ENCODE assay signal across 20 mouse cellular contexts in the genomic region with DNA sequence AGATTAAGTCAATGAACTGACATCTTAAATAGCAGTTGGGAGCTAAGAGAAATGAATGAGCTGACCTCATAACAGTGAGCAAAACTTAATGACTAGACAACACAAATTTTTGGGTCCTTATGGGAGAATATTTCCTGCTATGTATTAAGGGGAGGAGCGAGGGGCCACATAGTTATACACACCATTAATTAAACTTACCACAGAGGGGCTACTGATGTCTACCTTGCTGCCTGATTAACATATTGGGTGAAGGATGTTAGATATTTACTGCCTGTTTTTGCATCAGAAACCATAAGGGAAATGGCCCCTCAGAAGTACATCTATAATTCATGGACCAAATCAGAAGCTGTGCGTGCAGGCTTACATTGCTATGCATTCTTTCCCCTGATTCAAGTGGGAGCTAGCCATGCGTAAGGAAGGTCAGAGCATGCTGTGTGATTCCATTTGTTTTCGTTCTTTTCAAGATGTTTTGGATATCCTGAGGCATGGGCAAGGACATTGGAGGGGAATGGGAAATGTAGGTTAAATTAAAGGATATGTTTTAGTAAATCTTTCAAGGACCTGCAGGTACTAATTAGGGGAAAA.
DNase-seq lines count a peak whose midpoint lies in the region; ATAC-seq lines count a peak whose summit lies in the region.
"Had no signal": no experiment of that assay in that cellular context is flagged by ENCODE, and none has a peak within 500 bp of the region (broad histone marks: within the 10 kb centered on the region; RNA-seq: fewer than 3 reads in every experiment).

No protein-coding gene starts in this region.

- peak; percentile 61 for DNase-seq in embryo, embryonic 10 days (ENCODE audit: low spot score)
- no peak for DNase-seq in embryo, embryonic 9.5 days (ENCODE audit: extremely low spot score)
- DNase-seq in neural tube, embryonic 11.5 days (ENCODE audit: low spot score) = peak; percentile 56
- peak; percentile 72 for DNase-seq in mesoderm, embryonic 11.5 days (ENCODE audit: low read depth, low spot score)
- DNase-seq in retina, embryonic 14.5 days (ENCODE audit: low spot score) = peak; percentile 64
- no peak for DNase-seq in urinary bladder, adult 18-20 months (ENCODE audit: low spot score in 2 of 2)
- no peak for DNase-seq in ovary, postnatal 14 days (ENCODE audit: low spot score)
- DNase-seq: adrenal gland, postnatal 10 days; cerebellum, adult 11 months; gastrocnemius, adult 2 months; heart, adult 18-20 months; kidney, adult 8-10 months; kidney, postnatal 25 days; right cerebral cortex, adult 18-20 months had no signal

- no peaks in the 10 kb centered on the region for H3K9me3 ChIP-seq in neural tube, embryonic 11.5 days (ENCODE audit: control insufficient read depth, low read length)
- no peaks in the 10 kb centered on the region for H3K9me3 ChIP-seq in neural tube, embryonic 15.5 days (replicated peaks)
- H3K9me3 ChIP-seq: heart, embryonic 13.5 days; limb, embryonic 15.5 days had no signal

- H3K9ac ChIP-seq in neural tube, embryonic 11.5 days (ENCODE audit: low read length) = no peak overlapping the region
- no peak overlapping the region for H3K9ac ChIP-seq in neural tube, embryonic 15.5 days (replicated peaks)
- H3K9ac ChIP-seq: heart, embryonic 13.5 days; limb, embryonic 15.5 days had no signal

- H3K4me2 ChIP-seq in neural tube, embryonic 11.5 days (ENCODE audit: low read depth) = no peak overlapping the region
- no peak overlapping the region for H3K4me2 ChIP-seq in neural tube, embryonic 15.5 days
- H3K4me2 ChIP-seq: heart, embryonic 13.5 days; limb, embryonic 15.5 days had no signal

- 0 out of 2 replicates have a peak, but pooled peaks cover 3% of the 10 kb centered on the region for H3K4me1 ChIP-seq in neural tube, embryonic 11.5 days (ENCODE audit: control insufficient read depth, insufficient read depth, low read length)
- H3K4me1 ChIP-seq in neural tube, embryonic 15.5 days = no peaks in the 10 kb centered on the region
- H3K4me1 ChIP-seq: heart, embryonic 13.5 days; limb, embryonic 15.5 days had no signal

- H3K4me3 ChIP-seq in neural tube, embryonic 11.5 days (ENCODE audit: low read depth, low read length) = no peak overlapping the region
- no peak overlapping the region for H3K4me3 ChIP-seq in neural tube, embryonic 15.5 days (replicated peaks)
- H3K4me3 ChIP-seq: gastrocnemius, adult 2 months; heart, embryonic 13.5 days; limb, embryonic 15.5 days had no signal

- peak; percentile 75 for ATAC-seq in neural tube, embryonic 11.5 days (ENCODE audit: insufficient read depth, low FRiP score, low TSS enrichment)
- no peak for ATAC-seq in neural tube, embryonic 15.5 days (ENCODE audit: low FRiP score)
- ATAC-seq: activated CD4-positive, CD25-positive, alpha-beta regulatory T cell, adult 4 months; lung, postnatal 0 days; Patski had no signal

- H3K27ac ChIP-seq in neural tube, embryonic 11.5 days (ENCODE audit: low read depth, low read length) = no peak overlapping the region
- no peak overlapping the region for H3K27ac ChIP-seq in neural tube, embryonic 15.5 days (replicated peaks)
- H3K27ac ChIP-seq: gastrocnemius, adult 2 months; heart, embryonic 13.5 days; limb, embryonic 15.5 days had no signal

- no peaks in the 10 kb centered on the region for H3K27me3 ChIP-seq in neural tube, embryonic 11.5 days (ENCODE audit: control insufficient read depth, insufficient read depth, low read length)
- no peaks in the 10 kb centered on the region for H3K27me3 ChIP-seq in neural tube, embryonic 15.5 days (replicated peaks)
- H3K27me3 ChIP-seq: heart, embryonic 13.5 days; limb, embryonic 15.5 days; Patski had no signal

- 28% methylated on average over 4 of the region's 4 CpGs for WGBS in neural tube, embryonic 11.5 days
- WGBS in neural tube, embryonic 15.5 days = 25% methylated on average over 4 of the region's 4 CpGs

- no peaks in the 10 kb centered on the region for H3K36me3 ChIP-seq in neural tube, embryonic 11.5 days (ENCODE audit: control insufficient read depth, insufficient read depth, low read length)
- H3K36me3 ChIP-seq in neural tube, embryonic 15.5 days = no peaks in the 10 kb centered on the region
- H3K36me3 ChIP-seq: heart, embryonic 13.5 days; limb, embryonic 15.5 days had no signal

Comparison
In these comparisons a context has a peak if more than half of its experiments do, and no peak if none do; other contexts are left out.
1. DNase-seq: peak in embryo, embryonic 10 days (single experiment), neural tube, embryonic 11.5 days (single experiment), mesoderm, embryonic 11.5 days (single experiment) and retina, embryonic 14.5 days (single experiment); none in embryo, embryonic 9.5 days (single experiment), urinary bladder, adult 18-20 months (0 of 2) and ovary, postnatal 14 days (single experiment).